Mouse (Mus musculus): ENCODE measurements at regions not wholly inside any gene's neighbourhood (a gene's known extent, or its start where the extent isn't known, plus 50 kb on each side); places are given as distances from the start of the nearest gene placed in this dataset.
"Not testable (repeated sequence)": the region's sequence is repeated elsewhere in the genome, so short reads cannot be mapped to it uniquely, and the experiment has no call there.

DNA sequence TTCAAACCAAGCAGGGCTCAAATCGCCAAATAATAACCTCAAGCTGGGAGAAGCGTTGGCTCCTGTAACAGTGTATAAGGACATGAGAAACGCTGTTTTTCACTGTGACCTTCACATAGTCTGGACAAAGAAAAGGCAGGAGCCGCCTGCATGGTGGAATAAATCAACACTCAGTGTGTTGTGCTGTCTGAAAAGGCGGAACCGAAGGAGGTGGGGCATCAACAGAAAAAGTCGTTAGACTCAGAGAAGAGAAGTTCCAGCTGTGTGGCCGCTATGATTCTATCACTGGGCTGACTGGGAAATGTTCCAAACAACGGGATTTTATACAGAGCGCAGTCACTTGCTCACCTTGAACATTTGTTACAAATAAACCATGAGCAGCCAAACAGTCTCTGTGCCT lies 881.4 kb downstream of the Robo2 start:
- H3K27me3 ChIP-seq (ENCODE audit: insufficient read depth, low read length) = no peaks in the 10 kb centered on the region
- H3K27ac ChIP-seq (ENCODE audit: low read length) = 0 out of 2 replicates have a peak overlapping the region, but pooled peaks have one; percentile 13
- 0 out of 2 replicates have a peak, but pooled peaks cover 4% of the 10 kb centered on the region for H3K4me1 ChIP-seq (ENCODE audit: insufficient read depth, low read length)
- H3K4me2 ChIP-seq (replicated peaks; ENCODE audit: low read depth, low read length) = peak overlapping the region; percentile 49
- no peak overlapping the region for H3K9ac ChIP-seq (replicated peaks; ENCODE audit: low read length)
- H3K36me3 ChIP-seq (ENCODE audit: insufficient read depth, low read length) = no peaks in the 10 kb centered on the region
- 17% methylated on average over 10 of the region's 10 CpGs for WGBS
- ATAC-seq (ENCODE audit: low FRiP score, low TSS enrichment) = peak; percentile 97
- H3K4me3 ChIP-seq (ENCODE audit: low read length) = peak overlapping the region; percentile 25
- H3K9me3 ChIP-seq (ENCODE audit: low read length) = 0 out of 2 replicates have a peak, but pooled peaks cover 3% of the 10 kb centered on the region

DNA sequence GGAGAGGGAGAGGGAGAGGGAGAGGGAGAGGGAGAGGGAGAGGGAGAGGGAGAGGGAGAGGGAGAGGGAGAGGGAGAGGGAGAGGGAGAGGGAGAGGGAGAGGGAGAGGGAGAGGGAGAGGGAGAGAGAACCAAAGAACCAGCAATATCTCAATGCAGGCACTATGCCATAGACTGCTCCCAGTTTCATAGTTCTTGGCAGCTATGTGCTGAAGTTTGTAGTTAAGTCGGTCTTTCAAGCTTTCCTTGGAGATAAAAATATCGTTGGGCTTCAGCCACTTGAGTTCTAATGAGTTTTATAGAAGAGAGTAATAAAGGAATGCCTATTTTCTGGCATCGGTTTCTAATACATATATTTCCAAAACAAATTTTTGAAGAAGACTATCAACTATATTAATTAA lies 888.7 kb downstream of the Robo2 start:
- not testable (repeated sequence) for H3K9ac ChIP-seq (replicated peaks; ENCODE audit: low read length); H3K36me3 ChIP-seq (ENCODE audit: insufficient read depth, low read length); H3K9me3 ChIP-seq (ENCODE audit: low read length); H3K4me1 ChIP-seq (ENCODE audit: insufficient read depth, low read length); H3K27me3 ChIP-seq (ENCODE audit: insufficient read depth, low read length); H3K4me3 ChIP-seq (ENCODE audit: low read length); H3K27ac ChIP-seq (ENCODE audit: low read length); ATAC-seq (ENCODE audit: low FRiP score, low TSS enrichment); H3K4me2 ChIP-seq (replicated peaks; ENCODE audit: low read depth, low read length)
- WGBS = 86% methylated on average over 3 of the region's 3 CpGs

DNA sequence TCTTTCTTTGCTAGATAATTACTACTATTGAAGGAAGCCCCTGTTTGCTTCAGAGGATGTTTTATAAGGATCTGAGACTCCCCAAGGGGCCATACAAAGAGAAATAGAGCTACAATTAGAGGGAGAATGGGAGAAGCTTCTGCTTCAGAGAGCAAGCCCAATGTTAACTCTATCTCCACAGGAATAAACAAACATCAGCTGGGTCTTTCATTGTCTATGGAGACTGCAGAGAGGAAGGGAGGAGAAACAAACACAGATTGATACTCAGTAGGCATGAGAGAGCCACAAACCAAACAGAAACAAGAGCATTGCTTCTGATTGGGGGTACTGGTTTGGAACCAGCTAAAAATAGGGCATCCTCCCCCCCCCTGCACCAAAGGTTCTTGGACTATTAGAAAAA lies 906.9 kb downstream of the Robo2 start:
- ATAC-seq (ENCODE audit: low FRiP score, low TSS enrichment) = no peak
- H3K27ac ChIP-seq (ENCODE audit: low read length) = no peak overlapping the region
- H3K9me3 ChIP-seq (ENCODE audit: low read length) = no peaks in the 10 kb centered on the region
- no peaks in the 10 kb centered on the region; the same call in 1 of the 2 replicates for H3K27me3 ChIP-seq (ENCODE audit: insufficient read depth, low read length)
- no peak overlapping the region for H3K9ac ChIP-seq (replicated peaks; ENCODE audit: low read length)
- no peaks in the 10 kb centered on the region for H3K4me1 ChIP-seq (ENCODE audit: insufficient read depth, low read length)
- no peaks in the 10 kb centered on the region for H3K36me3 ChIP-seq (ENCODE audit: insufficient read depth, low read length)
- H3K4me3 ChIP-seq (ENCODE audit: low read length) = no peak overlapping the region
- H3K4me2 ChIP-seq (replicated peaks; ENCODE audit: low read depth, low read length) = no peak overlapping the region

- Histone ChIP-seq H3K27me3 (ENCODE audit: insufficient read depth, low read length) (no peaks in the 10 kb centered on the region), H3K4me2 (replicated peaks; ENCODE audit: low read depth, low read length) (no peak overlapping the region), H3K4me1 (ENCODE audit: insufficient read depth, low read length) (no peaks in the 10 kb centered on the region), H3K9ac (replicated peaks; ENCODE audit: low read length) (no peak overlapping the region), H3K9me3 (ENCODE audit: low read length) (no peaks in the 10 kb centered on the region), H3K27ac (ENCODE audit: low read length) (no peak overlapping the region), H3K4me3 (ENCODE audit: low read length) (no peak overlapping the region), H3K36me3 (ENCODE audit: insufficient read depth, low read length) (no peaks in the 10 kb centered on the region)
- ATAC-seq (ENCODE audit: low FRiP score, low TSS enrichment) = no peak
- WGBS = 83% methylated on average over 1 of the region's 1 CpGs
Measured at GRCm38 (mm10) chr16:73498636-73499208, 912.9 kb downstream of the Robo2 start.

DNA sequence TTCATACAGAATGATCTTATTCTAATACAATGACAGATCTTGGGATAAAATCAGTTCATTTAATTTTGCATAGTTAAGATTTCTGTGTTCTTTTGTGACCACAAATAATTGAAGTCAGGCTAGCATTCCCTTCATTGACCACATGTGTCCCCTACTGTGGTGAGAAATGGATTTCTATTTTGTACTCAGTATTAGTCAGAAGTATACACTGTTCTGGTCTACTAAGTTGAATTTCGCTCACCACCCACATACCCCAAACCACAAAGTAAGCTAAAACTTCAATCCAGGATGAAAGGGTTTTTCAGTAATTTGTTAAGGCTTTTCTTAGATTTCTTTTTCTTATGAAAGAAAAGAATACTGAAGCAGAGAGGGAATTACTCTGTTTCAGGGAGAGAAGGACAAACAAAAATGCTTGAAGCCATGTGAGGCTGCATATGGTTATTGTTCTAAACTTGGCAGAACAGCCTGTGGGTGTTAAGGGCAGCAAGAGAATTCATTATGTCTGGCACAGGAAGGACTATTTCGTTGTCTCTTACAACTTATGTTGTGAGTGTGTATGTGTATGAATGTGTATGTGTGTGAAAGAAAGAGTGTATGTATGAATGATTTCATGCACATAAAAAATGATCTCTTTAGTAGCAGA lies 928.3 kb downstream of the Robo2 start:
- Histone ChIP-seq H3K36me3 (ENCODE audit: insufficient read depth, low read length) (no peaks in the 10 kb centered on the region), H3K4me2 (replicated peaks; ENCODE audit: low read depth, low read length) (no peak overlapping the region), H3K27me3 (ENCODE audit: insufficient read depth, low read length) (no peaks in the 10 kb centered on the region), H3K4me3 (ENCODE audit: low read length) (no peak overlapping the region), H3K9me3 (ENCODE audit: low read length) (no peaks in the 10 kb centered on the region), H3K9ac (replicated peaks; ENCODE audit: low read length) (no peak overlapping the region), H3K27ac (ENCODE audit: low read length) (no peak overlapping the region), H3K4me1 (ENCODE audit: insufficient read depth, low read length) (no peaks in the 10 kb centered on the region)
- 83% methylated on average over 2 of the region's 2 CpGs for WGBS
- no peak for ATAC-seq (ENCODE audit: low FRiP score, low TSS enrichment)

DNA sequence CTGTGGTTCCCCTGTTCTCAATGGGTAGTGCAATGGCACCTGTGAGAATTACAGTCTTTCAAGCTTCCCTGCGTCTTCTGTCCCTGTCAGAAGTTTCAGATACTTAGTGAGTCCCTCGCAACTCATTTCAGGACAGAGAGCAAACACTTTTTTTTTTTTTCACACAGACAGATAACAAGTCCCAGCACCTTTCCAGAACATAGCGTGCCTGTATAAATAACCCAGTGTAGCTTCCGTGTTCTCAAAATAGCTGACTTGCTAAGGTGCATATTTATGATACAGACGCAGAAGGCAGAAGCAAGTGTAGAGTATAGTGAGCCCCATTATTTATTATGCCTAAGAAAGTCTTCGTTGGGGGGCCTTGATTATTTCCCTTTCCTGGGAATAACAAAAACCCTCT lies 929.4 kb downstream of the Robo2 start:
- Histone ChIP-seq H3K9me3 (ENCODE audit: low read length) (no peaks in the 10 kb centered on the region), H3K36me3 (ENCODE audit: insufficient read depth, low read length) (no peaks in the 10 kb centered on the region), H3K4me1 (ENCODE audit: insufficient read depth, low read length) (no peaks in the 10 kb centered on the region), H3K9ac (replicated peaks; ENCODE audit: low read length) (no peak overlapping the region), H3K4me2 (replicated peaks; ENCODE audit: low read depth, low read length) (no peak overlapping the region), H3K27me3 (ENCODE audit: insufficient read depth, low read length) (no peaks in the 10 kb centered on the region), H3K4me3 (ENCODE audit: low read length) (no peak overlapping the region), H3K27ac (ENCODE audit: low read length) (no peak overlapping the region)
- 57% methylated on average over 6 of the region's 6 CpGs for WGBS
- ATAC-seq (ENCODE audit: low FRiP score, low TSS enrichment) = no peak

- no peak overlapping the region for H3K4me3 ChIP-seq (ENCODE audit: low read length)
- H3K27ac ChIP-seq (ENCODE audit: low read length) = no peak overlapping the region
- no peak overlapping the region for H3K4me2 ChIP-seq (replicated peaks; ENCODE audit: low read depth, low read length)
- WGBS = 75% methylated on average over 2 of the region's 2 CpGs
- H3K36me3 ChIP-seq (ENCODE audit: insufficient read depth, low read length) = no peaks in the 10 kb centered on the region
- no peaks in the 10 kb centered on the region for H3K27me3 ChIP-seq (ENCODE audit: insufficient read depth, low read length)
- H3K9ac ChIP-seq (replicated peaks; ENCODE audit: low read length) = no peak overlapping the region
- H3K9me3 ChIP-seq (ENCODE audit: low read length) = no peaks in the 10 kb centered on the region
- ATAC-seq (ENCODE audit: low FRiP score, low TSS enrichment) = no peak
- no peaks in the 10 kb centered on the region for H3K4me1 ChIP-seq (ENCODE audit: insufficient read depth, low read length)
Measured at GRCm38 (mm10) chr16:73473502-73473901, 938.1 kb downstream of the Robo2 start.

DNA sequence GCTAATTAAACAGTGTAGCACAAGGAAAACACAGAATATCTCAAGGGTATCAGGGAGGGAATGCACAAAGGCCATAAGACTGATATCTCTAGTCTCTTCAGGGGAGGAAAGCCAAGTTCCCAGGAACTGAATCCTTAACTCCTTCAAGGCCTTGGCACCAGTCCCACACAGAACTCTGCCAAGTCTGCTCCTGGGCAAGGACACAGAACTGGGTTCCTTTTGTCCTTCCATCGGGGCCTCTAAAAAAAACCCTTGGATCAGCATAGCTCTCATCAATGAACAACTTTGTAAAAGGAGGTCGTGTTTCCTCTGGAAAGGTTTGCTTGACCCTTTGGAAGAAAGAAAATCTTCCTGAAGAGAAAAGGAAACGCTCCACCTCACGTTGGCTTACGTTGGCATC lies 940.1 kb downstream of the Robo2 start:
- no peak overlapping the region for H3K27ac ChIP-seq (ENCODE audit: low read length)
- H3K9ac ChIP-seq (replicated peaks; ENCODE audit: low read length) = no peak overlapping the region
- H3K4me2 ChIP-seq (replicated peaks; ENCODE audit: low read depth, low read length) = no peak overlapping the region
- H3K4me1 ChIP-seq (ENCODE audit: insufficient read depth, low read length) = no peaks in the 10 kb centered on the region
- H3K27me3 ChIP-seq (ENCODE audit: insufficient read depth, low read length) = no peaks in the 10 kb centered on the region
- WGBS = 64% methylated on average over 5 of the region's 5 CpGs
- no peak overlapping the region for H3K4me3 ChIP-seq (ENCODE audit: low read length)
- no peaks in the 10 kb centered on the region for H3K36me3 ChIP-seq (ENCODE audit: insufficient read depth, low read length)
- no peak for ATAC-seq (ENCODE audit: low FRiP score, low TSS enrichment)
- no peaks in the 10 kb centered on the region for H3K9me3 ChIP-seq (ENCODE audit: low read length)

- H3K4me1 ChIP-seq (ENCODE audit: insufficient read depth, low read length) = no peaks in the 10 kb centered on the region
- no peak for ATAC-seq (ENCODE audit: low FRiP score, low TSS enrichment)
- WGBS = 63% methylated on average over 4 of the region's 4 CpGs
- H3K4me2 ChIP-seq (replicated peaks; ENCODE audit: low read depth, low read length) = no peak overlapping the region
- no peak overlapping the region for H3K4me3 ChIP-seq (ENCODE audit: low read length)
- H3K36me3 ChIP-seq (ENCODE audit: insufficient read depth, low read length) = no peaks in the 10 kb centered on the region
- no peaks in the 10 kb centered on the region for H3K27me3 ChIP-seq (ENCODE audit: insufficient read depth, low read length)
- H3K9ac ChIP-seq (replicated peaks; ENCODE audit: low read length) = no peak overlapping the region
- no peaks in the 10 kb centered on the region for H3K9me3 ChIP-seq (ENCODE audit: low read length)
- H3K27ac ChIP-seq (ENCODE audit: low read length) = no peak overlapping the region
Measured at GRCm38 (mm10) chr16:73470535-73470934, 941.1 kb downstream of the Robo2 start.

DNA sequence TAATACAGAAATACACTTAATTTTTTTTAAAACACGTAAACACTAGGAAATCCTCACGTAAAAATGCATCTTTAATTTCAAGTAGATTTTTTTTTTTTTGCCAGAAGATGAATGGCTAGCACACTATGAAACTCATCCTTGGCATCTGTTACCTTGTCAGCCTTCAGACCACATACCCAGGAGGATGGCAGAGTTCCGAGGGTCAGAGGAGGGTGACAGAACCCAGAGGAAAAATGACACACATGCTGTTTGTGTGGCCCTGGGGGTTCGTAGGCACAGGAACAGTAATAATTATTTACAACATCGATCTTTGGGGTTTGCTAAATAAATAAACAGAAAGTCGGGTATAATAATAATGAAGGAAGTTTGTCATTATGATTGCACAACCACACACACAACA lies 945.3 kb downstream of the Robo2 start:
- no peak for ATAC-seq (ENCODE audit: low FRiP score, low TSS enrichment)
- no peak overlapping the region for H3K27ac ChIP-seq (ENCODE audit: low read length)
- H3K27me3 ChIP-seq (ENCODE audit: insufficient read depth, low read length) = no peaks in the 10 kb centered on the region
- H3K9me3 ChIP-seq (ENCODE audit: low read length) = no peaks in the 10 kb centered on the region
- H3K9ac ChIP-seq (replicated peaks; ENCODE audit: low read length) = no peak overlapping the region
- H3K4me2 ChIP-seq (replicated peaks; ENCODE audit: low read depth, low read length) = no peak overlapping the region
- H3K4me3 ChIP-seq (ENCODE audit: low read length) = no peak overlapping the region
- no peaks in the 10 kb centered on the region for H3K4me1 ChIP-seq (ENCODE audit: insufficient read depth, low read length)
- H3K36me3 ChIP-seq (ENCODE audit: insufficient read depth, low read length) = no peaks in the 10 kb centered on the region
- WGBS = 64% methylated on average over 6 of the region's 6 CpGs

Data from kidney, embryonic 16.5 days (tissue).